Mouse (Mus musculus) liver, embryonic 12.5 days (tissue): ENCODE data around the gene Klhl22. TPM values are rescaled to one million over a fixed set of nuclear protein-coding genes. Genes with fewer than 3 reads are reported as not detected.

Experiments used
- ATAC-seq: fragments of 200-750 bp; cut with Nextera tagmentation; 2 replicates; pipeline ENCODE4 v1.8.0; 2017; ENCODE audit warnings: moderate number of reproducible peaks, mild to moderate bottlenecking, moderate library complexity
- H3K27ac ChIP-seq: fragments of 300-500 bp; sonication (generic); 2 replicates; pipeline ENCODE4 v1.5.1; 2016; ENCODE audit warnings: mild to moderate bottlenecking
- H3K27me3 ChIP-seq: fragments of 300-500 bp; sonication (generic); replicated peaks from 2 replicates; pipeline ENCODE4 v1.6.1; 2016; ENCODE audit warnings: mild to moderate bottlenecking, moderate library complexity
- H3K36me3 ChIP-seq: fragments of 300-500 bp; sonication (generic); 2 replicates; pipeline ENCODE4 v1.6.1; 2016; ENCODE audit warnings: mild to moderate bottlenecking, moderate library complexity
- H3K4me1 ChIP-seq: fragments of 300-500 bp; sonication (generic); 2 replicates; pipeline ENCODE4 v1.6.1; 2016
- H3K4me2 ChIP-seq: fragments of 300-500 bp; sonication (generic); 2 replicates; pipeline ENCODE4 v1.6.1; 2016; ENCODE audit warnings: mild to moderate bottlenecking, moderate library complexity
- H3K4me3 ChIP-seq: fragments of 300-500 bp; sonication (generic); 2 replicates; pipeline ENCODE4 v1.5.1; 2016; ENCODE audit warnings: mild to moderate bottlenecking, moderate library complexity
- H3K9ac ChIP-seq: fragments of 300-500 bp; sonication (generic); 2 replicates; pipeline ENCODE4 v1.6.1; 2016; ENCODE audit warnings: mild to moderate bottlenecking, moderate library complexity
- H3K9me3 ChIP-seq: fragments of 300-500 bp; sonication (generic); replicated peaks from 2 replicates; pipeline ENCODE4 v1.6.1; 2016; ENCODE audit warnings: mild to moderate bottlenecking, moderate library complexity
- WGBS: fragments of 180-500 bp; shearing (Covaris S2); methylation state at CpG from one replicate; pipeline ENCODE4 v1.1.7; 2016; ENCODE audit not compliant: insufficient replicate concordance; 5-methylcytosine and 5-hydroxymethylcytosine counted together
- polyA plus RNA-seq: library from polyadenylated mRNA; unstranded; fragments of >200 nt; fragmentation: Nextera tagmentation; extraction: Ambion mirVana; gene quantifications from 2 replicates; pipeline ENCODE4 v1.2.1, GENCODE M21; 2016

Klhl22 gene
- polyA plus RNA-seq, 1 experiment from 2014 or later: 23.5 TPM

DNA sequence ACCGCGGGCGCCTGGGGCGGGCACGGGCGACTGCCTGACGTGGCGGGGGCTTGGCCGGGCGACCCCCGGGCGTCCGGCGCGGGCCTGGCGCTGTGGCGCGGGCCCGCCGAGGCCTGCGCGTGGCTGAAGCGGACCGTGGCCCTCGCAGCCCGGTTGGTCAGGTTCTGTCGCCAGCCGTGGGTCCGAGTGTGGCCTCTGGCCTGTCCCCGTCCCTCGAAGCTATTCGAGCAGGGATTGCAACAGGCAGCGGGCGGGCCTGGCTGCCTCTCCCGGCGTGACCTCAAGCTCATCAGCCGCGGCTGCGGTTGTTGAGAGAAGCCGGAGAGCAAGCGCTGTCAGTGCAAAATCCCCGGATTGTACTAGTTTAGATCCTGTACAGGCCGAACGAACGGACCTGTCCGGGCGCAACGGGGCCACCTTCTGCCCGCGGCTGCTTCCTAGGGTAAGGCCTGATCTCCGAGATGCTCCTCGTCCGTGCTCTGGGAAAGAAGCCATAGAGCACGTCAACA is 449 bp downstream of the Klhl22 start:
- Histone ChIP-seq H3K4me3 (peak overlapping the region; percentile 67), H3K4me2 (peak overlapping the region; percentile 96), H3K4me1 (peaks cover 55% of the 10 kb centered on the region), H3K9ac (peak overlapping the region; percentile 83), H3K27ac (peak overlapping the region; percentile 72), H3K36me3 (peaks cover 6% of the 10 kb centered on the region; the same call in 1 of the 2 replicates), H3K27me3 (peaks cover 7% of the 10 kb centered on the region; the same call in 1 of the 2 replicates), H3K9me3 (no peaks in the 10 kb centered on the region)
- WGBS: 2% methylated on average over 54 of the region's 54 CpGs
- ATAC-seq: peak; percentile 50

DNA sequence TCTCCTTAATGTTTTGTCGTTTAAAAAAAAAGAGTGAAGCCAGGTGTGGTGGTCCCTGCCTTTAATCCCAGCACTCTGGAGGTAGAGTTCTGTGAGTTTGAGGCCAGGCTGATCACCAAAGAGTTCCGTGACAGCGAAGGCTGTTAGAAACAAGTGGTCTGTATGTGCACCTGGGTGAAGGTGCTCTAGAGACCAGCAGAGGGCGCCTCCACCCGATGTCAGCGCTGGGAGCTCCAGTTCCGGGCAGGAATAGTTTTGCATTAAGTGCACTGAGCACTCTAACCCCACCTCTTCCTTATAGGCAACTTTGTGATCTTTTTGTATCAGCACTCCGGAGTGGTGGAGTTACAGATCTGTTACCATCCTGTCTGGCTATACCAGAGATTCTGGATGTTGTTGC is 1.2 kb downstream of the Klhl22 start:
- peak overlapping the region; percentile 72 for H3K27ac ChIP-seq
- peak overlapping the region; percentile 96 for H3K4me2 ChIP-seq
- 19% methylated on average over 8 of the region's 8 CpGs for WGBS
- H3K27me3 ChIP-seq: peaks cover 7% of the 10 kb centered on the region; the same call in 1 of the 2 replicates
- no peaks in the 10 kb centered on the region for H3K9me3 ChIP-seq
- peak overlapping the region; percentile 67; the same call in 1 of the 2 replicates for H3K4me3 ChIP-seq
- H3K36me3 ChIP-seq: peaks cover 13% of the 10 kb centered on the region; the same call in 1 of the 2 replicates
- peaks cover 55% of the 10 kb centered on the region for H3K4me1 ChIP-seq
- ATAC-seq: peak; percentile 74
- peak overlapping the region; percentile 83 for H3K9ac ChIP-seq

DNA sequence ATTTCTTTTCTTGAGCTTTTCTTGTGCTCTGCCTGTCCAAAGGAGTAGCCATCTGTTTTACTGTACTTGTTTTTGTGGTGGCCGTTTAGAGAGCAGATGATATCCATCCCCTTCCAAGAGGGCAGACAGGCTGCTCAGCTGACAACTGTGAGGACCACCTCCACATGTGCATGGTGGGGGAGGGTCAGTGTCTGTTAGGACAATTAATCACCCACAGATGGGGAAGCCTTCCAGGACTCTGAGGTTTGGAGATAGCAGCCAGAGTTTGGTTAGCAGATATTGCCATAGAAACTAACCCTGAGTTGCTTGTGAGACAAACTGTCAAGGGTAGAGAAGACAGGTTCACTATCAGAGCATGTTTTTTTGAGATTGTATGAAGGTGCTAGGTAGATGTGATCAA is 1.7 kb downstream of the Klhl22 start:
- Histone ChIP-seq H3K9ac (no peak overlapping the region), H3K4me3 (peak overlapping the region; percentile 7; the same call in 1 of the 2 replicates), H3K4me2 (peak overlapping the region; percentile 96), H3K27ac (peak overlapping the region; percentile 67), H3K4me1 (peaks cover 55% of the 10 kb centered on the region), H3K36me3 (peaks cover 17% of the 10 kb centered on the region; the same call in 1 of the 2 replicates), H3K9me3 (no peaks in the 10 kb centered on the region), H3K27me3 (peaks cover 7% of the 10 kb centered on the region; the same call in 1 of the 2 replicates)
- WGBS: 11% methylated on average over 1 of the region's 1 CpGs
- ATAC-seq: peak; percentile 66

DNA sequence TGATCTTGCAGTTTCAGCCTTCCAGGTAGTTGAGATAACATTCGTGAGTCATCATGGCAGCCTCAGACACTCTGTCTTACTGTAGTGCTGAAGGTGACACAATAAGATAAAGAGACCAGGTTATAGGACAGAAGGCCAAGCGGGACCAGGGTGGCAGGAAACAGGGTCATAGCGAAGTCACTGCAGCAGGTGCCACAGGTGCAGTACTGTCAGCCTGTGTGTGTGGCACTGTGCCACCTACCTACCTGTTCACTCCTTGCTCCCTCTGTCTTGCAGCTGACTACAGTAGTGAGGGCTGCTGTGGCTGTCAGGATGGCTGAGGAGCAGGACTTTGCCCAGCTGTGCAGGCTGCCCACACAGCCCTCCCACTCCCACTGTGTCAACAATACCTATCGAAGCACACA is 4.7 kb downstream of the Klhl22 start:
- Histone ChIP-seq H3K36me3 (peaks cover 40% of the 10 kb centered on the region), H3K27ac (peak overlapping the region; percentile 53), H3K4me1 (peaks cover 59% of the 10 kb centered on the region), H3K9me3 (no peaks in the 10 kb centered on the region), H3K9ac (no peak overlapping the region), H3K4me2 (peak overlapping the region; percentile 19; the same call in 1 of the 2 replicates), H3K27me3 (no peaks in the 10 kb centered on the region), H3K4me3 (no peak overlapping the region)
- 45% methylated on average over 4 of the region's 4 CpGs for WGBS
- ATAC-seq: peak; percentile 25; the same call in 1 of the 2 replicates

DNA sequence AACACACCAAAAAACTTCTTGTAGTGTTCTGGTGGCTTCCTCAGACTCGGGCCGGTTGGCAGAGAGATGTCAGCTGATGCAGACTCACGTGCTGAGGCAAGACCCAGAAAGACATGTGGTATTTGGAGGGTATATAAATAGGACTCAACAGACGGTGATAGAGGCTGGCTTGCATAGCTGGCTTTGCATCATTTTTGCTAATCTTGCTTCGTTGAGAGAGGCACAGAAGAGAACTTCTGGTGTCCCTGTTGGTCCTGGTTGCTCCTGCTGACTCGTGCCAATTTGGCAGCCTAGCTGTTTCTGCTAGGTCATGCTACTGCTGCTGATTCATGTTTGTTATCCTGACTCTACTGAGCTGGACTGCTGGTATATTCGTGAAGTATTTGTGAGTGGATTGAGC is 9.4 kb downstream of the Klhl22 start:
- no peaks in the 10 kb centered on the region for H3K9me3 ChIP-seq
- peaks cover 65% of the 10 kb centered on the region for H3K36me3 ChIP-seq
- no peaks in the 10 kb centered on the region for H3K27me3 ChIP-seq
- ATAC-seq: peak; percentile 83
- H3K4me1 ChIP-seq: peaks cover 26% of the 10 kb centered on the region
- H3K4me3 ChIP-seq: no peak overlapping the region
- WGBS: 61% methylated on average over 7 of the region's 7 CpGs
- 0 out of 2 replicates have a peak overlapping the region, but pooled peaks have one; percentile 33 for H3K4me2 ChIP-seq
- peak overlapping the region; percentile 78 for H3K27ac ChIP-seq
- H3K9ac ChIP-seq: no peak overlapping the region

DNA sequence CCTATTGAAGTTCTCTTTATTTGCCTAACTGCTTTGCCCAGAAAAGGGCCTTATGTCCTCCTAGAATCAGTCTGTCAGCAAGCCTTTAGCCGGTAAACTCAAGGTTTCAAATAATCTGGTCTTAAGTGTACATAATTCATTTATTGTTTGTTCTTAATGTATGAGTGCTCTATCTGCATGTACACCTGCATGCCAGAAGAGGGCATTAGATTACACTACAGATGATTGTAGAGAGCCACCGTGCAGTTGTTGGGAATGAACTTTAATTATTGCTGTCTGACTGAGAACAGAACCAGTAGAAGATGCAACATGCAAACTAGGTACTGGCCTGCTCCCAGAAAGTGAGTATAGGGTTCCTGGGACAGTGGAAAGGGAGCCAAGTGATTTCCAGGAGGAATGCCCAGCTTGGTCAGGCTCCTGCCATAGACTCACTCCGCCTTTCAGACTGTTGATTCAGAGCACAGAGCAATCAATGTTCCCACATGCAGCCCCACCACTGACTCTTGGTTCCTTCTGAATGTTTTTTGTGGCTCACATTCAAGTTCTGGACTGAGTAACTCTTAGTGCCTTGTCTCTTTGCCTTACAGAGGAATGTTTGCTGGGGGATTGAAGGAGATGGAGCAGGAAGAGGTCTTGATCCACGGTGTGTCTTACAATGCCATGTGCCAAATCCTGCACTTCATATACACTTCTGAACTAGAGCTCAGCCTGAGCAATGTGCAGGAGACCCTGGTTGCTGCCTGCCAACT is 11.9 kb downstream of the Klhl22 start:
- Histone ChIP-seq H3K4me3 (no peak overlapping the region), H3K27me3 (no peaks in the 10 kb centered on the region), H3K4me1 (peaks cover 18% of the 10 kb centered on the region), H3K9me3 (no peaks in the 10 kb centered on the region), H3K36me3 (peaks cover 66% of the 10 kb centered on the region), H3K27ac (no peak overlapping the region), H3K9ac (no peak overlapping the region), H3K4me2 (no peak overlapping the region)
- no peak for ATAC-seq
- 76% methylated on average over 4 of the region's 4 CpGs for WGBS

DNA sequence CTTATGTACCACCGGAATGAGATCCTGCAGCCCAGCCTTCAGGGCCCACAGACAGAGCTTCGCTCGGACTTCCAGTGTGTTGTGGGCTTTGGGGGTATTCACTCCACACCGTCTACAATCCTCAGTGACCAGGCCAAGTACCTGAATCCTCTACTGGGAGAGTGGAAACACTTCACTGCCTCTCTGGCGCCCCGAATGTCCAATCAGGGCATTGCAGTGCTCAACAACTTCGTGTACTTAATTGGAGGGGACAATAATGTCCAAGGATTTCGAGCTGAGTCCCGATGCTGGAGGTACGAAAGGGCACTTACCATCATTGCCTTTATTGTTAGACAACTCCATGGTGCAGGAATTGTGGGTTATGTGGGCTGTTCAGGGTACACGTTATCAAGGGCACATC is 17.4 kb downstream of the Klhl22 start:
- no peak overlapping the region for H3K9ac ChIP-seq
- no peak overlapping the region for H3K4me3 ChIP-seq
- no peak overlapping the region for H3K4me2 ChIP-seq
- H3K4me1 ChIP-seq: no peaks in the 10 kb centered on the region
- H3K27me3 ChIP-seq: no peaks in the 10 kb centered on the region
- WGBS: 58% methylated on average over 11 of the region's 11 CpGs
- H3K9me3 ChIP-seq: no peaks in the 10 kb centered on the region
- H3K27ac ChIP-seq: no peak overlapping the region
- ATAC-seq: no peak; the same call in 1 of the 2 replicates
- peaks cover 65% of the 10 kb centered on the region for H3K36me3 ChIP-seq

DNA sequence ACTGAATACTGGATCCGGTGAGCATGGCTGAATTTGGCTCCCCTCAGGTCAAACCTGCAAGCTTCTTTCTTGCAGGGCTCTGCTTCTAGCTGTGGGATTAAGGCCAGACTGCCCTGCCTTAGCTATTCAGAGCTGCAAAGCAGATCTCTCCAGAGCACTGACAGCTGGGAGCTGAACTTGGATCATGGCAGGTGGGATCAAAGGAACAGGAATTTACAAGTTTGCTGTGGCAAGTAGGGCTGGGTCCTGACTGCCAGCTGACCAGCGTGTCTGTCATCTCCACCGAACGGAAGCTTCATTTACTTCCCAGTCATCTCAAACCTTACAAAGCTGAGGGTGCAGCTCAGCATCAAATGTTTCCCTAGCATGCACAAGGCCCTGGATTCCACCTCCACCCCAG is 18.8 kb downstream of the Klhl22 start:
- WGBS: 67% methylated on average over 4 of the region's 4 CpGs
- Histone ChIP-seq H3K36me3 (peaks cover 55% of the 10 kb centered on the region), H3K4me3 (no peak overlapping the region), H3K27ac (no peak overlapping the region), H3K9me3 (no peaks in the 10 kb centered on the region), H3K27me3 (no peaks in the 10 kb centered on the region), H3K4me1 (no peaks in the 10 kb centered on the region), H3K4me2 (no peak overlapping the region), H3K9ac (no peak overlapping the region)
- no peak for ATAC-seq

DNA sequence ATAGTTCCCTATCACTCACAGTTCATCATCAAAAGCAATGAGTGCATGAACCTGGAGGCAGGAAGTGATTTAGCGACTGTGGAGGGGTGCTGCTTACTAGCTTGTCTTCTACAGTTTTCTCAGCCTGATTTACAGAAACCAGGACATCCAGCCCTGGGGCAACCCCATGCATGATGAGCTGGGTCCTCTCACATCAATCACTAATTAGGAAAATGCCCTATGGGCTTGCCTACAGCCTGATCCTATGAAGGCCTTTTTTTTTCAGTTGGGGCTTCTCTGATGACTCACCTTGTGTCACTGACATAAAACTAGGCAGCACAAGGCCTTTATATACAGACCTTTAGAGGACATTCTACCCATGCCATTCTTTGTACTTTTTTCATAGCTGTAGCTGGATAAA is 20.3 kb downstream of the Klhl22 start:
- Histone ChIP-seq H3K4me1 (no peaks in the 10 kb centered on the region), H3K36me3 (peaks cover 56% of the 10 kb centered on the region), H3K4me3 (no peak overlapping the region), H3K9ac (no peak overlapping the region), H3K9me3 (no peaks in the 10 kb centered on the region), H3K27ac (no peak overlapping the region), H3K27me3 (no peaks in the 10 kb centered on the region), H3K4me2 (no peak overlapping the region)
- WGBS: 63% methylated on average over 1 of the region's 1 CpGs
- ATAC-seq: no peak

DNA sequence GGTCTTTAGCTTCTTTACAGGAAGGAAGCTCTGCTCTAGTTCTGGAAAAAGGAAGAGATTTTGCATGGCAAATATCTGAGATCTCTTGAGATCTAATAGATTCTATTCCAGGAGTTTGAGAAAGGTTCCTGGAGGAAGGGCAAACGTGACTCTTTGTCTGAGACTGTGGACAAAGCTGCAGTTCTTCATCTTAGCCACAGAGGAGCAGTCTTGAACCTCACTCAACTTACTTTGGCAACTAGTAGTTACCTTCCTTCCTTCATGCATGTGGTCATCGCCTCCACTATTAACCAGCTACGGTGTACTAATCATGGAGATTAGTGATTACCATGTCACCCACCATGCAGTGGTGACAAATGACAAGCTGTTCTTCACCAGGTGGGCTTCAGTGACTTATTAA is 25.9 kb downstream of the Klhl22 start:
- no peak overlapping the region for H3K9ac ChIP-seq
- no peak overlapping the region for H3K27ac ChIP-seq
- H3K4me2 ChIP-seq: no peak overlapping the region
- H3K4me1 ChIP-seq: no peaks in the 10 kb centered on the region
- H3K27me3 ChIP-seq: no peaks in the 10 kb centered on the region
- H3K36me3 ChIP-seq: peaks cover 69% of the 10 kb centered on the region
- 69% methylated on average over 3 of the region's 3 CpGs for WGBS
- no peak overlapping the region for H3K4me3 ChIP-seq
- H3K9me3 ChIP-seq: no peaks in the 10 kb centered on the region
- ATAC-seq: no peak

DNA sequence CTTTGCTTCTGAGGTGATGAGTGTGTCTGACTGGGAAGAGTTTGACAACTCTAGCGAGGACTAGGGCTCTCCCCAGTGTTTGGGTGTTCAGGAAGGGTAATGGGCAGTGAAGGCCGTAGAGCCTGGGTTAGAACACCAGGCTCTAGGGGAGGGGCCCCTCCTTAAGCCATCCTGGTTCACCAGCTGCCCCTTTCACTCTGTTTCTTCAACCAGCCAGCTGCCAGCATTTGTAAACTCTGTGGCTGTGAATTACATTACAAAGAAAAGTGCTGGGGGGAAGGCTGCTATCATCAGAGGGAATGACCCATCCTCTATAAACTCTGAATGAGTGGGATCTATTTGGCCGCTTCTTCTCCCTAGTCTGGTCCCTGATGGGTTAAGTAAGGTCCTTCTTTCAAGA is 33.3 kb downstream of the Klhl22 start:
- no peak overlapping the region for H3K4me3 ChIP-seq

DNA sequence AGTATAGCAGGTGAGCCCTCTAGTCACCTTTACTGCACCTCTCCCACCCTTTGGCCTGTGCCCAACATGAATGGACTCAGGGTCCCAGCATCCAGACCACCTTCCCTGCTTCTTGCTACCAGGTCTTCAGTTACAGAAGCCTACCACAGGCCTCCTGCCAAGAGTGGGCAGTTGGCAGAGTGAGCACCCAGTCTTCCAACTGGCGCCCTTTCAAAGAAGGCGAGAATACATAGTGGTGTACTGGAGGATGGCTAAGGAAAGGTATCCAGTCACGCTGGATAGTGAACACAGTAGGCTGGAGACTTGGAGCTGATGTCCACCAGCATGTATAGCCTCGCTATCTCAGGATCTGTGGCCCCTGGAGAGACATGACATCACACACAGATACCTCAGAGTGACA is 34.6 kb downstream of the Klhl22 start:
- no peak overlapping the region for H3K27ac ChIP-seq
- H3K27me3 ChIP-seq: peaks cover 53% of the 10 kb centered on the region
- 74% methylated on average over 4 of the region's 4 CpGs for WGBS
- no peak for ATAC-seq
- peaks cover 45% of the 10 kb centered on the region for H3K36me3 ChIP-seq
- H3K4me1 ChIP-seq: peaks cover 10% of the 10 kb centered on the region
- H3K9me3 ChIP-seq: no peaks in the 10 kb centered on the region
- H3K9ac ChIP-seq: no peak overlapping the region
- H3K4me3 ChIP-seq: no peak overlapping the region
- H3K4me2 ChIP-seq: no peak overlapping the region

More for the DNA sequence above, 33.3 kb downstream of the Klhl22 start:
- 74% methylated on average over 3 of the region's 3 CpGs for WGBS
- H3K27ac ChIP-seq: no peak overlapping the region
- no peak overlapping the region for H3K9ac ChIP-seq
- no peaks in the 10 kb centered on the region for H3K9me3 ChIP-seq
- peaks cover 10% of the 10 kb centered on the region for H3K4me1 ChIP-seq
- peaks cover 39% of the 10 kb centered on the region for H3K27me3 ChIP-seq
- no peak for ATAC-seq
- H3K4me2 ChIP-seq: no peak overlapping the region
- H3K36me3 ChIP-seq: peaks cover 57% of the 10 kb centered on the region
